Mouse (Mus musculus): ENCODE results near the gene Defb13. TPM values are rescaled to one million over a fixed set of nuclear protein-coding genes. Genes with fewer than 3 reads are reported as not detected.
"Not testable (repeated sequence)": the region's sequence is repeated elsewhere in the genome, so short reads cannot be mapped to it uniquely, and the experiment has no call there.

Defb13 gene
- not detected in 2 replicates for polyA plus RNA-seq (2011; ENCODE audit: insufficient read depth, insufficient read length, low replicate concordance, missing spikeins)

DNA sequence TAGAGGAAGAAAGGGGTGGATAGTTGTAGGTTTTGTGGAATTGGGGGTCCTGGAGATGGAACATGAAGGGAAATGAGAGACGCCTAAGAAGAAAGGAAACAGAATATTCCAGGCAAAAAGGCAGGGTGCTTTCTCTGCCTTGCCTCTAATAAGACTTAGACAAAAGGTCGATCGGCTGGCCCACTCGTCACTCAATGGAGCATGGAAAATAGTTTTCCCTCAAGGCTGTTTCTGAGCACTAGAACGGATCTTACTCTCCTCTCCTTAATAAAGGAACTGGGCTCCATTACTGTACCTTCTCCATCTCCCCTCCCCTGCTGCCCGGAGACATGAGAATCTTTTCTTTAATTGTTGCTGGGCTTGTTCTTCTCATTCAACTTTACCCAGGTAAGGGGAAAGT lies at the start of gene Defb13:
Gene Defb13 (plus strand): TSS at position 301 of the 400 bp plus-strand sequence.
- 81% methylated on average over 6 of the region's 6 CpGs for WGBS
- Histone ChIP-seq H3K4me1 (ENCODE audit: control insufficient read depth, insufficient read depth, low read length) (no peaks in the 10 kb centered on the region), H3K4me3 (replicated peaks; ENCODE audit: control insufficient read depth, low read depth, low read length) (no peak within 1 kb of the TSS), H3K27ac (ENCODE audit: control insufficient read depth, insufficient read depth, low read depth, low read length, poor library complexity) (no peak within 1 kb of the TSS)
- no peak for TF ChIP-seq POLR2A (IDR thresholded peaks at IDR 0.05; ENCODE audit: borderline replicate concordance, control insufficient read depth, low read depth, low read length)
- no peak for TF ChIP-seq CTCF (IDR thresholded peaks at IDR 0.05; ENCODE audit: control insufficient read depth, insufficient read depth, low read length)

DNA sequence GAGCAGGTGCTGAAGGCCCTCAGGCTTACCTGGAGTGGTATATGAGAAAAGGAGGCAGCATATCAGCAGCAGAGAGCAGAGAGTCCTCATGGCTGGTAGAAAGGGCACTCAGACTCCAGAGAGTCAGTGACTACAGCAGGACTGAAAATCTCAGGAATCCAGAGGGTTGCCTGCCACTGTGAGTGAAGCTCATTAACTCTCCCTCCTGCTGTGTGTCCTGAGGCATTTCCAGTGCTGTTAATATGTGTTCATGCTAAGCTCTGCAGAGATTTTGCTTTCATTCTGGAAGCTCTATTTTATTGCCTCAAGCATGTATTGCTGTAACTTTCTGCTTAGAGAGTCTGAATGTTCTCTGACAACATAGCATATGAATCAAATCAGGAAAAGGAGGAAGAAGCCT lies 40.3 kb upstream of the Defb13 start, which contains the start of gene Defb11:
Gene Defb11 (minus strand): TSS at position 123 of the 400 bp plus-strand sequence.
- not testable (repeated sequence) for H3K4me3 ChIP-seq (replicated peaks; ENCODE audit: control insufficient read depth, low read depth, low read length); H3K4me1 ChIP-seq (ENCODE audit: control insufficient read depth, insufficient read depth, low read length); H3K27ac ChIP-seq (ENCODE audit: control insufficient read depth, insufficient read depth, low read depth, low read length, poor library complexity)

DNA sequence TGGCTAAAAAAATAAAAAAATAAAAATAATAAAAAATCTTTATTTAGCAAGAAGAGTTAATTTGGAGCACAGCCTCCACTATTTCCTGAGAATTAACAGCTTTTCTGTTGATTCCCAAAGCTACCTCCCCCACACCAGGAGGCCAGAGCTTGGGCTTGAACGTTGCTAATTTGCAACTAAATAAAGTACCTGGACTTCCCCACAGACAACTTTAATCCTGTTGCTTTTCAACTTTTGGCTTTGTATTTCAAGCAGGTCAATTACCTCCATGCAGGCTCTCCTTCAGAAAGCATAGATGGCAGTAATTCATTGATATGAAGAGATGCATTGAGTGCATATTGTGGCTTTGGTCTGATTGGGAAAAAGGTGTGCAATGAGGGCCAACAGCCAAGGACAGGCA lies 34.6 kb upstream of the Defb13 start:
- Histone ChIP-seq H3K27ac (ENCODE audit: control insufficient read depth, insufficient read depth, low read depth, low read length, poor library complexity) (no peak overlapping the region), H3K4me3 (replicated peaks; ENCODE audit: control insufficient read depth, low read depth, low read length) (no peak overlapping the region), H3K4me1 (ENCODE audit: control insufficient read depth, insufficient read depth, low read length) (no peaks in the 10 kb centered on the region)
- TF ChIP-seq CTCF (IDR thresholded peaks at IDR 0.05; ENCODE audit: control insufficient read depth, insufficient read depth, low read length) = no peak
- TF ChIP-seq POLR2A (IDR thresholded peaks at IDR 0.05; ENCODE audit: borderline replicate concordance, control insufficient read depth, low read depth, low read length) = no peak
- WGBS = 17% methylated on average over 1 of the region's 1 CpGs

DNA sequence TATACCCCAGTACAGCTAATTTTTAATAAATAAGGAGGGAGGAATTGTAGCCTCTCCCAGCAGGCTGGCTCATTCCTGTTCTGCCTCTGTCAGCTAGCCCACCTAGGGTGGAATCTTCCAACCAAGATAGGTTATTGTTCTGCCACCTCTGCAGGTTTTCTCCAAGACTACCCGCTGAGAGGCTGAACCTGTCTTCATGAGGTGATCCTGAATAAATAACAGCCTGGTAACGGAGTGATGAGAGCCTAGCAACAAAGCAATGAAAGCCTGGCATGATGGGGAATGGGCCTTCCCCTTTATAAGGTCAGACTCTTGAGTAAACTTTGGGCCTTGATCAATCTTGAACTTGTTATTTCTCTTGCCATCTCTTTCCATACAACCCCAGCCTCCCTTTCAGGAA lies 34.0 kb upstream of the Defb13 start:
- 43% methylated on average over 2 of the region's 2 CpGs for WGBS
- no peak overlapping the region for H3K4me3 ChIP-seq (replicated peaks; ENCODE audit: control insufficient read depth, low read depth, low read length)
- H3K27ac ChIP-seq (ENCODE audit: control insufficient read depth, insufficient read depth, low read depth, low read length, poor library complexity) = no peak overlapping the region
- H3K4me1 ChIP-seq (ENCODE audit: control insufficient read depth, insufficient read depth, low read length) = no peaks in the 10 kb centered on the region
- TF ChIP-seq POLR2A (IDR thresholded peaks at IDR 0.05; ENCODE audit: borderline replicate concordance, control insufficient read depth, low read depth, low read length) = no peak
- TF ChIP-seq CTCF (IDR thresholded peaks at IDR 0.05; ENCODE audit: control insufficient read depth, insufficient read depth, low read length) = no peak

DNA sequence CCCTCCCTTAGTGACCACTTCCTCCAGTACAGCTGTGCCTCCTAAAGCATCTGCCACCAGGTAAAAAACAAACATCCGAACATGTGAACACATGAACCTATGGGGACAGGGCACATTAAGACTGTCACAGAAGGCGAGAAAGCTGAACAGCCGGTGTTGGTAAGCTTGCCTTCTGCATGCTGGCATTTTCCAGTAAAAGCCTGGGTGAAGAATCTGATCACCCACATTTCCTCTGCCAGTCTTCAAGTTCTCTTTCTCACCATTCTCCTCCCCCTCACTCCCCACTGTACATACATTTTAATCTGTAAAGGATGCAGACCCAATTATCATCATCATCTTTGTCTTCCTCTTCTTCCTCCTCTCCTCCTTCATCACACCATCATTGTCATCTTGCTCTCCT lies 30.9 kb upstream of the Defb13 start:
- TF ChIP-seq POLR2A (IDR thresholded peaks at IDR 0.05; ENCODE audit: borderline replicate concordance, control insufficient read depth, low read depth, low read length) = no peak
- no peak for TF ChIP-seq CTCF (IDR thresholded peaks at IDR 0.05; ENCODE audit: control insufficient read depth, insufficient read depth, low read length)
- Histone ChIP-seq H3K4me3 (replicated peaks; ENCODE audit: control insufficient read depth, low read depth, low read length) (no peak overlapping the region), H3K4me1 (ENCODE audit: control insufficient read depth, insufficient read depth, low read length) (no peaks in the 10 kb centered on the region), H3K27ac (ENCODE audit: control insufficient read depth, insufficient read depth, low read depth, low read length, poor library complexity) (no peak overlapping the region)
- 76% methylated on average over 3 of the region's 3 CpGs for WGBS

DNA sequence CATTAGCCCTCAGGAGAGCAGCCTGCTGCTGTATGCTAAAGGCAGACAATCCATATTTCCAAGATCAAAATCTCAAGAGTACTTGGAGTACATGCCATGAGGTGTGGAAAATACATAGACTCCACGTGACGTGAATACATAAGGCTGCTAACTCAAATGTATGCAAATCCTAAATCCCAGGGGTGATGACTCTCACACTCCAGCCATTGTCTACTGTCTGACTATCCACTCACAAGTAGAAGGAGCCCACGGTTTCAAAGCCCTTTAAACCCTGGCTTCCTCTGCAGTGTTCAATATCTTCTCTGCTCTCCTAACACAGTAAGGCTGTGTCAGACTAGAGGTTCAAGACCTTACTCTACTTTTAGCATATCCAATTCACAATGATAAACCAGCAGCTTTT lies 15.8 kb upstream of the Defb13 start:
- not testable (repeated sequence) for H3K4me3 ChIP-seq (replicated peaks; ENCODE audit: control insufficient read depth, low read depth, low read length); H3K27ac ChIP-seq (ENCODE audit: control insufficient read depth, insufficient read depth, low read depth, low read length, poor library complexity); H3K4me1 ChIP-seq (ENCODE audit: control insufficient read depth, insufficient read depth, low read length)
- WGBS = 77% methylated on average over 3 of the region's 3 CpGs

- Histone ChIP-seq H3K4me1 (ENCODE audit: control insufficient read depth, insufficient read depth, low read length) (no peaks in the 10 kb centered on the region), H3K27ac (ENCODE audit: control insufficient read depth, insufficient read depth, low read depth, low read length, poor library complexity) (no peak within 1 kb of the TSS), H3K4me3 (replicated peaks; ENCODE audit: control insufficient read depth, low read depth, low read length) (no peak within 1 kb of the TSS)
- no peak for TF ChIP-seq CTCF (IDR thresholded peaks at IDR 0.05; ENCODE audit: control insufficient read depth, insufficient read depth, low read length)
- TF ChIP-seq POLR2A (IDR thresholded peaks at IDR 0.05; ENCODE audit: borderline replicate concordance, control insufficient read depth, low read depth, low read length) = no peak
- WGBS = 85% methylated on average over 6 of the region's 6 CpGs
Measured at GRCm38 (mm10) chr8:21932610-21933009, 14.0 kb upstream of the Defb13 start, which contains the start of gene Defb15. Gene Defb15, minus strand, starts transcription at chr8:21932710.

DNA sequence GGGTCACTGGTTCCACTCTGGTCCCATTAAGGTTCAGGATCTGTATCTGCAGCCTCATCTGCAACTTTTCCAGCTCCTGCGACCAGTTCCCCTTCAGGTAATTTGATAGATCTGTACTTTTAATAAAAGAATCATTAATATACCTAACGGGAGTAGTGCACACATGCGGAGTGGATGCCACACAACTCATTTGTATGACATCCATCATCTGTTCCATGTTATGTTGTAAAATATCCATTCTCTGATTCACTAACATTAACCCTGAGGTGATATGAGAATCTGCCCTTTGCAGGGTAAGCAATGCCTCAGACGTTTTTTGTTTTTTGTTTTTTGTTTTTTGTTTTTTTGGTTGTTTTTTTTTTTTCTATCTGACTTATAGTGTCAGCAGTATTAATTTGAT lies 8.5 kb upstream of the Defb13 start, which contains the start of gene Defb35:
Gene Defb35 (plus strand): TSS at position 301 of the 400 bp plus-strand sequence.
- WGBS = 79% methylated on average over 4 of the region's 4 CpGs
- H3K4me3 ChIP-seq (replicated peaks; ENCODE audit: control insufficient read depth, low read depth, low read length) = not testable (repeated sequence)

GRCm38 (mm10) chr8:21947311-21948017 lies 902 bp downstream of the Defb13 start:
- 78% methylated on average over 9 of the region's 9 CpGs for WGBS
- no peaks in the 10 kb centered on the region for H3K4me1 ChIP-seq (ENCODE audit: control insufficient read depth, insufficient read depth, low read length)
- H3K27ac ChIP-seq (ENCODE audit: control insufficient read depth, insufficient read depth, low read depth, low read length, poor library complexity) = no peak overlapping the region
- no peak overlapping the region for H3K4me3 ChIP-seq (replicated peaks; ENCODE audit: control insufficient read depth, low read depth, low read length)
- TF ChIP-seq POLR2A (IDR thresholded peaks at IDR 0.05; ENCODE audit: borderline replicate concordance, control insufficient read depth, low read depth, low read length) (no peak), CTCF (IDR thresholded peaks at IDR 0.05; ENCODE audit: control insufficient read depth, insufficient read depth, low read length) (no peak)

More for the DNA sequence above, 8.5 kb upstream of the Defb13 start, which contains the start of gene Defb35:
- H3K27ac ChIP-seq (ENCODE audit: control insufficient read depth, insufficient read depth, low read depth, low read length, poor library complexity); H3K4me1 ChIP-seq (ENCODE audit: control insufficient read depth, insufficient read depth, low read length): not testable (repeated sequence)

Measured in bone marrow, adult 2 months (tissue).